Mouse (Mus musculus): ENCODE results near the gene Kcns1.
A peak's percentile ranks its signal among the peaks of the same experiment; 100 is the strongest.

Kcns1 gene

DNA sequence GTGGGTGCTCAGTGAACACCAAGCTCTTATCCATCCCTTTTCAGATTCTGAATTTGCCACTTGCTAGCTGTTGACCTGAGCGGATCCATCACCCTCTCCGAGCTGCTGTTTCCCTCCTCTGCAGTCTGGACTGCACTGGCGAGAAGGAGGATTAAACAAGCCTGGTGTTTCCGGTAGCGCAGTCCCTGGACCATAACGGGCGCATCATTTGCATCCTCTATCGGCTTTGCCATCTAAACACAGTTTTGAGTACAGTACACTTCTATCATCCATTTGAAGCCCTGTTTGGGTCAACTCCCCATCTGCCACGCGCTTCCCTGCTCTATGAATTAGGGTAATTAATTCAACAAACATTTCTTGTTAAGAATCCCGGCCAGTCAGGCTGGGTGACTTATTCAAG is 587 bp downstream of the Kcns1 start:
- peak; percentile 28 for DNase-seq (ENCODE audit: low spot score)

DNA sequence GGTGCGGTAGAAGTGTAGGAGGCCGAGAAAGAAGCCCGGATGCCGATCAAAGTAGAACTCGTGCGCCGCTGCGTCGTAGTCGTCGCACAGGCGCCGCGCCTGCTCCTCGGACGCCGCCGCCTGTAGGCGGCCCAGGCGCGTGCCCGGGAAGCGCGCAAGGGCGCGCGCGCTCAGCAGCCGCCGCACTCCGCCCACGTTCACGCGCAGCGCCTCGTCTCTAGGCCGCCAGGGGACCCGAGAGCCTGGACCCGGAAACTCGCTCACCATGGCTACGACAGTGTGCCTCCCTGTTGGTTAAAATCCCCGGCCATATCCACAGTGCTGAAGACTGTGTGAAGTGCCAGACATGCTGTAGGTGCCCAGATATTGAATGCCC is 2.4 kb downstream of the Kcns1 start:
- DNase-seq (ENCODE audit: low spot score) = peak; percentile 11

DNA sequence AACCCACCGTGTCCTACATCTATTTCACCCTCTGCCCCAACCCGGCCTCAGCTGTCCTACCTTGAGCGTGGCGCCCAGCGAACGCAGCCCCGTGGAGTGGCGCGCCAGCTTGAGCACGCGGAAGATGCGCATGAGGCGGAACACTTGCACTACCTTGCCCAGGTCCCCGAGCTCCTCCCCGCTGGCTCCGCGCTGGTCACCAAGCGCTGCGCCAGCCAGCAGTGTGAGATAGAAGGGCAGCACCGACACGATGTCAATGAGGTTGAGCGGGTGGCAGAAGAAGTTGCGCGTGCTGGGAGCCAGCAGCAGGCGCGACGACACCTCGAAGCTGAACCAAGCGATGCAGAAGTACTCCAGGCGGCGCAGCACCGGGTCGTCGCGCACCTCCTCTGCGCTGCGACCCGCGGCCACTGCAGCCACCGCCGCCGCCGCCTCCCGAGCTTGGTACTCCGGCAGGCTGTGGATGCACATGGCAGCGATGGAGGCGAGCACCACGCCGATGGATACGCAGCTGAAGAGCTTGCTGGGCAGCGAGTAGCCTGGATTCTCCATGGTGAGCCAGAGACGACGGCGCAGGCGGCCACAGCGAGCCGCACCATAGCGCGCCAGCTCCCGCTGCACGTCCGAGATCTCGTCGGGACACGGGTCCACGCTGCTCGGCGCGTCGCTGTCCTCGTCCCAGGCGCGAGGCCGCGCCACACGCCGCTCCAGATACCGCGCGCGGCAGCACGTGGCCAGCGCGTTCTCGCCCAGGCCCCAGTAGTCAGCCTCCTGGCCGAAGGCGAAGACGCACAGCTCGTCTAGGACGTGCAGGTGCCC is 3.0 kb downstream of the Kcns1 start:
- DNase-seq (ENCODE audit: low spot score) = peak; percentile 45

DNA sequence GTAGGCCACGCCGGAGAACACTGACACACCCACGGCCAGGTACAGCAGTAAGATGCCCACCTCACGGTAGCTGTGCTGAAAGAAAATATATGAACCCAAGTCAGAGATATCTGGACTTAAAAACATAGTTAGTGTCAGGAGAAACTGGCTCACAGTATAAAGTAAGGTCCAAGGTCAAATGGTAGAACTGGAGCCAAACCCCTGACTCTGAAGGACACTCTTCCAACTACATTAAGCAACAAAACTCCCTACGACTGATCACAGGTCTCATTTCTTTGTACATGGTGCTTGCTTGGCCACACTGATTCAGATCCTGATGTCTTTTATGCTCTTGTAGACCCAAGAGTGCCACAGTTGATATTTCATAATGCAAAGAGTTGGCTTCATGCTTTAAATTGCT is 6.0 kb downstream of the Kcns1 start:
- DNase-seq (ENCODE audit: low spot score) = no peak

DNA sequence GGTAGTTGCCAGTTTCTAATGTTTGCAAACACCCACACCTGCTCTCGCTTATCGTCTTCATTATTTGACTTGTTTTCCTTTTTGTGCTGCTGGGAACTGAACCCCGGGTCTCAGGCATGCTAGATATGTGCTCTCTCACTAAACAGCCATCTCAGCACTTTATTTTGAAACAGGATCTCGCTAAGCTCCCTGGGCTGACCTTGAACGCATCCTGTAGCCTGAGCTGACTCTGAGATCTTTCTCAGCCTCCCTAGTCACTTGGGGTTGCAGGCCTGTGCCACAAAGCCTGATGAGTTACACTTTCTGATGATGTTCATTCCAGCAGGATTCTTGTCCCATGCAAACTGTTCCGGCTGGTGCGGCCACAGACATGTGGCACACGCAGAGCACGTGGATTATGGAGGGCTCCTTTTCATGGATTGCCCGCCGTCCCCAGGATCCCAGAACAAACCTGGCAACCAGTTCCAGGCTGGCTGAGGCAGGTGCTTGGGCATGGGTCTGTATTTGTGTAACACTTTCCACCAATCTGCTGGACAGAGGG is 9.3 kb downstream of the Kcns1 start:
- no peak for DNase-seq (ENCODE audit: low spot score)

DNA sequence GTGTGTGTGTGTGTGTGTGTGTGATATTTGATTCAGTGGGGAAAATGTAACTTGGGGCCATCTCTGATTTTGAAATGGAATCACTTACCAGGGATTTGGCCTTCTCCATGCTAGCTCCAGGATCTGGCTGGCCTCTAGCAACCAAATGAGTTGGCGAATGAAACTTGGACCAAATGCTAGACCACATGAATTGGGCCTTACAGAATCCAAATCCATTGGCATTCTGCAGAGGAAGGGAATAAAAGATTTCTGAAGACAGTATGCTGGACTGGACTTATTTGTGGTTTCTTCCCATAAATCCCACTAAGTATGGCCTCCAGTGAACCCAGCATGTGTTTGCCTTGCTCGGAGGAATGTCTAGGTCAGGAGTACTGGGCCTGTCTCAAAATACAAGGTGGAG is 12.1 kb downstream of the Kcns1 start:
- DNase-seq (ENCODE audit: low spot score) = no peak

DNA sequence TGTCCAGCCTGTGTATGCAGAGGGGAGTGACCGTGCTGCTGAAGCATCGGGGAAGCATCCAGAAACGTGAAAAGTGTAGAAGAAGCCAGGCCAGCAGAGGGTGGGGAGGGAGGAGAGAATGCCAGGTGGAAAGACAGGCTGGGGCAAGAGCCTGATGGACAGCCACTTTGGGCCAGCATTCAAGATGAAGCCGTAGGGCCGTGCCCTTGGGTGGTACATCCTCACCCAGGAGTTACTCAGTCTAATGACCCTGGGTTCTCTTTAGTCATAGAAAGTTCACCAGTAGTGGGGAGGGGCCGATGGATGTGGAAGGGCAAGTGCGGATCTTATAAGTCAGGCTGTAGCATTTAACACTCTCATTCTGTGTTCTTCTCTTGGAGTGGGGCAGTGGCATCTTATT is 14.8 kb downstream of the Kcns1 start:
- DNase-seq (ENCODE audit: low spot score) = no peak

DNA sequence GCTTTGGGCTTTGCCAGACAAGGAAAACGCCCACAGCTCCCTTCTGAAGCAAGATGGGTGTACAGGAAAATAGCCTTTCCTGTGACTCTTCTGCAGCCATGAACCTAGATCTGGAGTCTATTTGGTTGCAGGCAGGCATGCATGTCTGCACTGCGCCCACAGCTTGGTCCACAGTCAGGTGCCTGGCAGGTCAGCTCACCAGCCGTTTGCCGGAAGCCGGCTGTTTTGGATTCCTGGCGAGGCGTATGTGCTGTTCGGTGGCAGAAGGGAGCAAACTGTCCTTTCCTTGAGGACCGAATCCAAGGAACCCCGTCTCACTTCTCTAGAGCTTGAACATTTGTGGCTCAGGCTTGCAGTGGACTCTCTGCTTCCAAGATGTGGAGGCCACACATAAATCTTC is 16.9 kb downstream of the Kcns1 start:
- no peak for DNase-seq (ENCODE audit: low spot score)

DNA sequence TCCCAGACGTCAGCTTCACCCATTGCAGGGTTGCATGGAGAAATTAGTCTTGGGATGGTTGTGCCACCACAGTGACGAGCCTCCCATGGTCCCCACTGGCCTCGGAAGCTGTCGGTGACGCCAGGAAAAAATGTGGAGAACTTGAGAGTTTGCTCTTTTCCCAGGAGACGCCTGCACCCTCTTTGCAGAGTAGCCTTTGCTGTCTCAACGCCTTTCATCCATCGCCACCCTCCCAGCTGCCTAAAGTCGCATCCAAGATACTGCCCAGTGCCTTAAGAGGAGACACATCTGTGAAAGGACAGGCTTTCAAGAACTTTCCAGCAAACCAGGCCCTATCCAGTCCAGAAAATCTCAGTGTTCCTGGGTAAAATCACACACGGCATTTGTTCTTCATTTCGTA is 18.6 kb downstream of the Kcns1 start:
- DNase-seq (ENCODE audit: low spot score) = no peak

DNA sequence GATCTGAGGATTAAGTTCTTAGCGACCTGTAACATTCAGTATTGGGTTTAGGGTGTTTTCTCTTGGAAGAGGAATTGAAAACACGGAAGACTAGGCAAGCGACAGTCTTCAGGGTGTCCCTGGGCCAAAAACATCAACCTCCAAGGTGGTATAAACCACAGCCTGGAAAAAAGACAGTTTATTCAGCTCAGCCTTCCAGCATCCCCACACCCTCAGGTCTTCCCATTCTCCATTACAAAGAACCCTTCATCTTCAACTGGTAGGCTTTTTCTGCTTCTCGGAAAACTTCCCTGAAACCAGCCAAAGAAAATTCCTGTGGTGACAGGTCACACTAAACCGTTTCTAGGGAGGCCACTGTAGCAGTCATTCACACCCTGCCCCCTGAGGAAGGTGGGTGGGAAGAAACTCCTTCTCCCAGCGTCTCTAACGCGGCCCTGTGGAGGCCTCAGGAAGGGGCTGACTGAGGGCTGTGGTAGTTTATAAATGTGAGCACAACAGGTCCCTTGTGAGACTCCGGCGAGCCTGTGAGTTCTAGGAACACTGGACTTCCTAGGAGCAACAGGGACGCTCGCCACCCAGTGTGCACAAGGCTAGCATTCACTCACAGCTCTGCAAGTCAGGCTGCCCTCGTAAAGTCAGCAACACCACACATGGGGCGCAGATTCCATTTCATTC is 20.7 kb downstream of the Kcns1 start:
- peak; percentile 47 for DNase-seq (ENCODE audit: low spot score)

DNA sequence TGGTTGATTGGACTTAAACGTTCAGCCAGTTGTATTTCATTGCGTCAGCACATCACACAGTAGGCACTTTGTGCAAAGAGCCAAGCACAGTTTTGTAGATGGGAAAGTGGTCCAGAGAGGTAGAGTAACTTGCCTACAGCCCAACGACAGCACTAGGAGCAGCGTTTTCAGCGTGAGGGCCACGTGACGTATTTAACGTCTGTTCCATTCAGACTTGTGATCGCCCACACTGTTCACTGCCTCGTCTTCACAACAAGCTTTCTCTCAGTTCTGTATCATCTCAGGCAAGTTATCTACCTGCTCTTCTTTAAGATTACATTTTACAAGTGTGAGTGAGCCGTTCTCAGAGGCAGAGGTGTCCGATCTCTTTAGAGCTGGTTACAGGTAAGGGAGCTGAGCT is 24.4 kb downstream of the Kcns1 start:
- no peak for DNase-seq (ENCODE audit: low spot score)

DNA sequence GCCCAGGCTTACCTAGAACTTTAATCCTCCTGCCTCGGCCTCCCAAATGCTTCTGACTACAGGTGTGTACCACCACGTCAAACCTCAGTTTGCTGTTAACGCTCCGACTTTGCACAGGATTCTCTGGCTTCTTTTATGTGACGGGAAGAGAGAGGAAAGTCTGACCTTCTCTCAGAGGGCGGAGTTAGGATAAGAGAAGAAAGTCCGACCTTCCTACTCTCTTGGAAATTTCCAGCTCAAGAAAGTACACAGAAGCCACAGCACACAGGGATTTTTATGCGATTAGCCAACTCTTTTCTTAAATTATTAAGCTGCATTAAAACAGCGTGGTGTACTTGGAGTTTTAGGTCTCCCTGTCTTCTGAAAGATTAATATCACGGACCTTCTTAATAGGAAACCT is 26.4 kb downstream of the Kcns1 start:
- DNase-seq (ENCODE audit: low spot score) = no peak

DNA sequence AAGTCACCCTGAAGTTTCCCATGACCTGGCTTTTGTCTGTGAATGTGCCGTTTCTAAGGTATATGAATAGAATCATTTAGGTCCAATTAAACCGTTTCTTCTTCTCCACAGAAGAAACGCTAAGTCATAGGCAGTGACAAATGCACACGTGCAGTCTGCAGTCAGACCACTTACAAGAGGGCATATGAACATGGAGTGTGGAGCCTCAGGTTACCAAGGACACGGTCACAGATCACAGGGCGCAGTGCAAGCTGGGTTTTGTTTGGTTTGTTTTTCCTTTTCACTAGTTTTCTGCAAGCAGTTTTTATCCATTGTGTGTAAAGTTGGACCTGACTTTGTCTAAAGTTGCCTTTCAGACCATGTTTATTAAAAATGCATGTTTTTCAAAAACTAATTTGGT is 26.9 kb downstream of the Kcns1 start:
- no peak for DNase-seq (ENCODE audit: low spot score)

DNA sequence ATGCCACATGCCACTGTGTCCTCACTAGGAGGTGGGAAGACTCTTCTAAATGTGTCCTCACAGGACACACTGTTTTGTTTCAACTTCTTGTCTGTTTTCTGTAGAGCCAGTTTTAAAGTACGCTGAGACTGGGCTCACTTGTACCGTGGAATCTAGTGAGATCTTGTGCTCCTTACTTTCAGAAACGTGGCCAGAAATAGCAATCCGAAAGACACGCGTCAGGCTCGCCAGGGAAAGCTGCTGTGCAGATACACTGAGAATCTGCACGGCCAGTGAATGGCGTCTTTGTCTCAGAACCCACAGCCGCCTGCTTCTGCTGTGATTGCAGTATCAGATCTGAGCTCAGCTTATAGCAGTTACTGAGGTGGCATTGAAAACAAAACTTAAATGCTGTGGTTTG is 28.9 kb downstream of the Kcns1 start:
- DNase-seq (ENCODE audit: low spot score) = no peak

DNA sequence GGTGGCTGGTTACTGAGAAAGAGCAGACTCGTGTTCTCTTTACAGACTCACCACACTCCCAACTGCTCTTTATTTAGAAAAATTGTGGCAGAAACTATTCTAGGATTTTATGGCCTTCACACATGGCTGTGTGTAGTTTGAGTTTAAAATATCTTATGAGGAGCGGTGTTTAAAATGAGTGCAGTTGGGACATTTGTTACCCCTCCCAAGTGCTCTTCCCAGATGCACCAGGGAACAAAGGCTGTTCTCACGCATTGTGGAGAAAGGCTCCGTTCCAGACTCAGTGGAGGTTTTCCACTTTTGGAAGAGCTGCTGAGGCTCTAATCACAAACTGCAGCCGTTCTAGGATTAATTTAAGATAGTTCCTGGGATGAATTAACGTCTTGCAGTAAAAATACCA is 33.2 kb downstream of the Kcns1 start:
- no peak for DNase-seq (ENCODE audit: low spot score)

DNA sequence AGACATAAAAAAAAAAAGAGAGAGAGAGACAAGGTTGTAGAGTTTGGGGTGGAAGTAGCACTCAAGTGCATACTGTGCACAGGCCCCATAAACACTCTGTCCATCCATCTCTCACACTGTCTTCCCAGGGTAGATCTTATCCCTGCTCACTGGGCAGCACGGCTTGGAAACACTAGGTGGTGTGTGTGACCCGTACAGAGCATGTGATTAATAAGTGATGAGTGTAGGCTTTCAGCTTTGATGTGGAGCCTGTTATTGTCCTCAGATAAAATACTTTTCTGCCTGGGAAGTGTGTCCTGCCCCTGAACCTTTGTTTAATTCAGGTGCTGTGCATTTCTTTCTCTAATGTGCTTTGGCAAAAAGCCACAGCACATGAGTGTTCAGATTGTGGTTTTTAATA is 34.5 kb downstream of the Kcns1 start:
- DNase-seq (ENCODE audit: low spot score) = no peak

DNA sequence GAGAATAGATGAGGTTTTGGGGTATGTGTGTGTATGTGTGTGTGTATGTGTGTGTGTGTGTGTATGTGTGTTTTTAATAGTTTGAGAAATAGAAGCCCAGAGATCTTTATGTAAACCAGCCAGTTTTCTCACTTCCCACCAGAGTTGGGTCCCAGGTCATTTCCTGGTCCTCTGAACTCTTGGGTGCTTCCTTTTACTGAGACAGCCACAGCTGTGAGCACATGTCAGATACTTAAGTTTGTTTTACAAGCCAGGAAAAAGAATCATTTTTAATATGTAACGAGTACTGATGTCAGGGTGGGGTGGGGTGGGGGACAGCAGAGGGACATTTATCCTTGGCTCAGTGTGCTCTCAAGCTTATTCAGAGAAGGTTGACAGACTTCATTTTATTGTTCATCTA is 35.5 kb downstream of the Kcns1 start:
- DNase-seq (ENCODE audit: low spot score) = no peak

DNA sequence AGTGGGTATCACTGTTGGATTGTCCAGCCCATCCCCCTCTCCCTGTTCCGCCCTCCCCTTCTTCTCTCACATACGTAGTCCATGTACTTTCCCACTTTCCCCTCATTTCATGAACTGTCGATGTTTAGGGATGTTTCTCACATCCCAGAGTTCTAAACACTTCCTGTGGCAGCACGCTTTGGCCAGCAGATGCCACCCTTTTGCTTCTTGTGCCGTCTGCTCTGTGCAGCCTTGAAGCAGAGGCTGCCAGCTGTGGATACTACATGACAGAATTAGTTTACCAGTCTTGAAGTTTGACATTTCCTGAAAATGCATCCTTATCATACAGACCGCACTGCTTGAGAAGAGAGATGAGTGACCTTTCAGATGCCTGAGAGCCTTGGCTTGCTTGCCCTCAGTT is 36.4 kb downstream of the Kcns1 start:
- no peak for DNase-seq (ENCODE audit: low spot score)

DNA sequence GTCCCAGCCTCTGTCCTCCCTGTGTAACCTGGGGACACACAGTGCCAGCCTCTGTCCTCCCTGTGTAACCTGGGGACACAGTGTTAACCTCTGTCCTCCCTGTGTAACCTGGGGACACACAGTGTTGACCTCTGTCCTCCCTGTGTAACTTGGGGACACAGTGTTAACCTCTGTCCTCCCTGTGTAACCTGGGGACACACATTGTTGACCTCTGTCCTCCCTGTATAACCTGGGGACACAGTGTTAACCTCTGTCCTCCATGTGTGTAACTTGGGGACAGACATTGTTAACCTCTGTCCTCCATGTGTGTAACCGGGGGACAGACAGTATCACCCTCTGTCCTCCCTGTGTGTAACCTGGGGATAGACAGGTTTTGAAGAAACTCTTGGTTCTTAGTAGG is 39.3 kb downstream of the Kcns1 start:
- no peak for DNase-seq (ENCODE audit: low spot score)

DNA sequence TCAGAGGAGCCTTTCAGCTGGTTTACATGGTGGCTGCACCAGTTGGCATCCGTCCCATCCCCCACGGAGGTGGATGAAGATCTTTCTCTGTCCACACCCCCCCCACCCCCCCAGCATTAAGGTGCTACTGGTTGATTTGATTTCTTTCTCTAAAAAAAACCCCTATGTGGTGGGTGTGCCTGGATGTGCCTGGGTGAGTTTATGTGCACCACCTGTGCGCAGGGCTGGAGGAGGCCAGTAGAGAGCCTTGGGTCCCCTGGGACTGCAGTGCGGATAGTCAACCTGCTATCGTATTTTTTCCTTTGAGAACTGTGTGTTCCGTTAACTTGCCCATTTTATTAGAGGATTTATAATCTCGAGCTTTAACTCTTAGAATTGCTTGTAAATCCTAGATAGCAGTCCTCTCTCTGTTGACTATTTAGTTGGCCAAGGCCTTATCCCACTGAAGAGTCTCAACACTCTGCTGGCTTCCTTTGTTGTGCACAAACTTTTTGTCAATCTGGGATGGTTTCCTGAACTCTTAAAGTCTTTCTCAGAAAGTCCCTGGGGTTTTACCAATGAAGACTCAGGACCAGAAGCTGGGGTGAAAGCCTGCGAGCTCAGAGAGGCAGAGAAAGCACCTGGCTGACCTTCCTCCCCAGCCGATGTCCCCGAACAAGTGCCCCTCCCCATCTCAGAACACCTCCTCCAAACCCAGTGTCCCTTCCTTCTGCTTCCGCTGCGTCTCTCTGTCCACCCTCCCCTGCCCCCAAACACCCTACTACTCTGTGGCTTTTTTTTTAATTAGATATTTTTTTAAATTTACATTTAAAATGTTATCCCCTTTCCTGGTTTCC is 42.1 kb downstream of the Kcns1 start:
- no peak for DNase-seq (ENCODE audit: low spot score)

DNA sequence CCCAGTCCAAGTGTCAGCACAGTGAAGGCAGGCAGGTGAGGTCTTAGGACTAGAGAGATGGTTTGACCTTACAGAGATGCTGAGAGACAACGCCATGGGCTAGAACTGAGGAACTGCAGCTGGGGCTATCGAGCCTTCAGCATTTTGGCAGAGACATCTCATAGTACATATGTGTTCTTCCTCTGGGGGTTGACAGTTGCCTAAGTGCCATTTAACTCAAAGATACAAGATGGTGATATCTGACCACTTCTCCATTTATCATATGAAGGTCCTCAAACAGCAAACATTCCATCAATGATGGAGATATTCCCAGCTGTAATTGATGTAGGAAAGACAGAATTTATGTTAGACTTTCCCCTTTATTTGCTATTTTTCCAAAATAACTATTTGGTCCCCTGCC is 43.6 kb downstream of the Kcns1 start:
- no peak for DNase-seq (ENCODE audit: low spot score)

DNA sequence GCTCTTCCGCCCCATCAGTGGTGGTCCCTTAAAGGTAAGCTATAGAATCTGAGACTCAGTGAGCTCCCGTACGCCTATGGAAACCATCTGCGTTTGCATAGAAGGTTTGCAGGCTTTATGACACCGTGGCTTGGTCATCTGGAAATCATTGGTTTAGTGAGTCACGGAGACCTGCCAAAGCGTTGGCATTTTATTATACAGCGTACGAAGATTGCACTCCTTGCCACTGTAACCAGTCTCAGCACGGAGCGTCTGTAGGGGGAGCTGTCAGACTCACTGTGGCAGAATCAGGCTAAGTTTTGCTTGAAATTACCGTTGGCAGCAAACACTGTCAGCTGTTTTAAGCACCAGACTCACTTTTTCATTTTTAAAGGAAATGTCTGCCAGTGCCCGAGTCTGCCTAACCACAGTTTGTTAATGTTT is 44.4 kb downstream of the Kcns1 start:
- no peak for DNase-seq (ENCODE audit: low spot score)

Data from embryo, embryonic 10 days (tissue).